Mouse (Mus musculus) gastrocnemius, adult 2 months (tissue): ENCODE results near the gene Cyb561a3. TPM values are rescaled to one million over a fixed set of nuclear protein-coding genes. Genes with fewer than 3 reads are reported as not detected.

Experiments
- DNase-seq: peaks from one replicate; pipeline ENCODE4 v3.0.0; 2022
- H3K27ac ChIP-seq: fragments of 200-600 bp; 2 replicates; pipeline ENCODE4 v1.8.1; 2022; ENCODE audit warnings: mild to moderate bottlenecking
- H3K4me3 ChIP-seq: fragments of 200-600 bp; 2 replicates; pipeline ENCODE4 v1.8.1; 2022; ENCODE audit warnings: mild to moderate bottlenecking, moderate library complexity
- CTCF ChIP-seq: fragments of 200-600 bp; IDR thresholded peaks from 2 replicates; pipeline ENCODE4 v1.8.1; 2022; ENCODE audit warnings: antibody characterized with exemption, mild to moderate bottlenecking, moderate library complexity
- intact Hi-C: fragments of 180-260 bp; cut with DNase I; formaldehyde crosslinking; loops from one replicate; pipeline ENCODE4 v1.15.1; 2025
- total RNA-seq, 2 experiments: library from RNA; stranded (reverse); gene quantifications; 2 replicates each; pipeline ENCODE4 v1.2.3; 2021

Cyb561a3 gene
- total RNA-seq, 2 experiments from 2014 or later: 6.3 to 6.4 TPM

GRCm38 (mm10) chr19:10640589-10641378 lies 63.8 kb downstream of the Cyb561a3 start:
- no peak for DNase-seq
- intact Hi-C loops: no loop called here
- Histone ChIP-seq H3K4me3 (no peak overlapping the region), H3K27ac (no peak overlapping the region)
- no peak for TF ChIP-seq CTCF

Other genes with a start within 250 kb of the Cyb561a3 start
- gene Syt7, start 188.1 kb upstream of the Cyb561a3 start, total RNA-seq: 1 to 10 TPM; 3.1 to 4.0 TPM
- under 1 TPM; 0.33 TPM for gene Lrrc10b, start 119.7 kb upstream of the Cyb561a3 start, total RNA-seq
- gene Ppp1r32, start 94.2 kb upstream of the Cyb561a3 start, total RNA-seq: 1 to 10 TPM in 1 of 2 experiments, under 1 TPM in 1; 0.97 to 1.5 TPM
- 10 to 100 TPM; 20.3 to 21.7 TPM for gene Cpsf7, start 51.9 kb upstream of the Cyb561a3 start, total RNA-seq
- 10 to 100 TPM; 42.4 to 62.9 TPM for gene Sdhaf2, start 51.0 kb upstream of the Cyb561a3 start, total RNA-seq
- gene Tmem216, start 20.9 kb upstream of the Cyb561a3 start, total RNA-seq: 1 to 10 TPM; 2.1 to 3.3 TPM
- gene Tmem138, start 190 bp downstream of the Cyb561a3 start, total RNA-seq: 1 to 10 TPM; 1.5 TPM
- 100 to 1,000 TPM; 128 to 132 TPM for gene Ddb1, start 28.2 kb downstream of the Cyb561a3 start, total RNA-seq
- gene Tkfc, start 28.5 kb downstream of the Cyb561a3 start, total RNA-seq: 1 to 10 TPM; 3.0 to 4.5 TPM
- not detected for gene Vwce, start 57.0 kb downstream of the Cyb561a3 start, total RNA-seq
- gene Pga5, start 100.9 kb downstream of the Cyb561a3 start, total RNA-seq: not detected
- gene Vps37c, start 111.6 kb downstream of the Cyb561a3 start, total RNA-seq: 10 to 100 TPM; 20.7 to 26.3 TPM
- not detected for gene Cd5, start 161.8 kb downstream of the Cyb561a3 start, total RNA-seq